Mouse (Mus musculus): ENCODE data around the gene Ccdc9. TPM values are rescaled to one million over a fixed set of nuclear protein-coding genes. Genes with fewer than 3 reads are reported as not detected.

Ccdc9 gene
- polyA plus RNA-seq, 1 experiment from 2014 or later: 22.7 TPM

DNA sequence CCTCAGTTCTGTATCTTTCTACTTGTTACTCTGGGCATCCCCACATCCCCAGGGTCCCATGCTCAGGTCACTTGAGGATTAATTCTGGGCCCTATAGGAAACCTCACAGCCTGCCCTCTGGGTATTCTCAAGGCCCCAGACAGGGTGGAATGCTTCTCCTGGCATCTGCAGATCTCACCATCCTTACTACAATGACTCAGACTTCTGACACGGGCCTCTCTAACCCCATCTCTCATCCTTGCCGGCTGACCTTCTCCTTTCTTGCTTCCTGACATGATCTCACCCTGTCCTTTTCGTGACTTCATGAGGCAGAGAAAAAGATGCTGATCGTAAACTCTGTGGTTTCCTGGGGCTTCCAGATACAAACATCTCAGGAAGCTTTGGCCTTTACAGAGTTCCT lies 32.4 kb downstream of the Ccdc9 start:
- H3K4me1 ChIP-seq (ENCODE audit: insufficient read depth): no peaks in the 10 kb centered on the region
- H3K27ac ChIP-seq (ENCODE audit: low read depth): no peak overlapping the region
- H3K4me2 ChIP-seq: no peak overlapping the region
- 52% methylated on average over 4 of the region's 4 CpGs for WGBS
- no peak for DNase-seq
- no peak for TF ChIP-seq CTCF (IDR thresholded peaks at IDR 0.05; ENCODE audit: low read depth)
- H3K9me3 ChIP-seq (ENCODE audit: low read depth, low read length): no peaks in the 10 kb centered on the region
- no peak overlapping the region for H3K9ac ChIP-seq
- no peak overlapping the region for H3K4me3 ChIP-seq (ENCODE audit: low read depth, low read length)
- no peaks in the 10 kb centered on the region for H3K36me3 ChIP-seq (ENCODE audit: insufficient read depth)
- ATAC-seq (ENCODE audit: insufficient read depth): no peak
- H3K27me3 ChIP-seq (ENCODE audit: insufficient read depth, low read length): no peaks in the 10 kb centered on the region

DNA sequence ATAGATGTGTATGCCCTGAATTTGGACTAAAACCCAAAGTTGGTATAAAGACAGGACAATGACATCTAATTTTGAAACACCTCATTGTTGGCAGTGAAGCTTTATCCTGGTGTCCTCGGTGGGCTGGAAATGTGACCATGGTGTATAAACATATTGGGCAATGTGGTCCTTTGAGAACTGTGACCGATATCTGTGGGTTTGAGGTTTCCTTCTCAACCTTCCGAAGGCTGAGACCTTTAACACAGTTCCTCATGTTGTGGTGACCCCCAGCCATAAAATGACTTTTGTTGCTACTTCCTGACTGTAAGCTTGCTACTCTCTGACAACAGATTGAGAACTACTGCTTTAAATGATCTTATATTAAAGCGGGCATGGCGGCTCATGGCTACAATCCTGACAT lies 35.9 kb downstream of the Ccdc9 start:
- 78% methylated on average over 5 of the region's 5 CpGs for WGBS
- no peaks in the 10 kb centered on the region for H3K9me3 ChIP-seq (ENCODE audit: low read depth, low read length)
- H3K9ac ChIP-seq: no peak overlapping the region
- ATAC-seq (ENCODE audit: insufficient read depth) (no peak), DNase-seq (no peak)
- no peaks in the 10 kb centered on the region for H3K4me1 ChIP-seq (ENCODE audit: insufficient read depth)
- TF ChIP-seq CTCF (IDR thresholded peaks at IDR 0.05; ENCODE audit: low read depth): no peak
- H3K36me3 ChIP-seq (ENCODE audit: insufficient read depth): no peaks in the 10 kb centered on the region
- H3K4me3 ChIP-seq (ENCODE audit: low read depth, low read length): no peak overlapping the region
- no peaks in the 10 kb centered on the region for H3K27me3 ChIP-seq (ENCODE audit: insufficient read depth, low read length)
- no peak overlapping the region for H3K4me2 ChIP-seq
- no peak overlapping the region for H3K27ac ChIP-seq (ENCODE audit: low read depth)

GRCm38 (mm10) chr7:16245958-16246357 lies 40.6 kb downstream of the Ccdc9 start:
- no peaks in the 10 kb centered on the region for H3K9me3 ChIP-seq (ENCODE audit: low read depth, low read length)
- no peaks in the 10 kb centered on the region for H3K4me1 ChIP-seq (ENCODE audit: insufficient read depth)
- TF ChIP-seq CTCF (IDR thresholded peaks at IDR 0.05; ENCODE audit: low read depth): 0 out of 2 replicates have a peak, but pooled peaks have one; percentile 6
- H3K36me3 ChIP-seq (ENCODE audit: insufficient read depth): no peaks in the 10 kb centered on the region
- DNase-seq (no peak), ATAC-seq (ENCODE audit: insufficient read depth) (no peak)
- no peaks in the 10 kb centered on the region for H3K27me3 ChIP-seq (ENCODE audit: insufficient read depth, low read length)
- WGBS: 35% methylated on average over 2 of the region's 4 CpGs
- H3K9ac ChIP-seq: no peak overlapping the region
- no peak overlapping the region for H3K27ac ChIP-seq (ENCODE audit: low read depth)
- no peak overlapping the region for H3K4me3 ChIP-seq (ENCODE audit: low read depth, low read length)
- H3K4me2 ChIP-seq: no peak overlapping the region

- Histone ChIP-seq H3K27me3 (ENCODE audit: insufficient read depth, low read length) (no peaks in the 10 kb centered on the region), H3K27ac (ENCODE audit: low read depth) (no peak within 1 kb of the TSS), H3K9ac (no peak within 1 kb of the TSS), H3K9me3 (ENCODE audit: low read depth, low read length) (no peaks in the 10 kb centered on the region), H3K36me3 (ENCODE audit: insufficient read depth) (no peaks in the 10 kb centered on the region), H3K4me1 (ENCODE audit: insufficient read depth) (no peaks in the 10 kb centered on the region), H3K4me3 (ENCODE audit: low read depth, low read length) (no peak within 1 kb of the TSS), H3K4me2 (no peak within 1 kb of the TSS)
- no peak for DNase-seq
- no peak for TF ChIP-seq CTCF (IDR thresholded peaks at IDR 0.05; ENCODE audit: low read depth)
- no peak for ATAC-seq (ENCODE audit: insufficient read depth)
- 46% methylated on average over 5 of the region's 5 CpGs for WGBS
Measured at GRCm38 (mm10) chr7:16244067-16244466, 42.5 kb downstream of the Ccdc9 start, which contains the start of gene C5ar2. Gene C5ar2, minus strand, starts transcription at chr7:16244154.

- H3K27ac ChIP-seq (ENCODE audit: low read depth): no peak overlapping the region
- no peak for TF ChIP-seq CTCF (IDR thresholded peaks at IDR 0.05; ENCODE audit: low read depth)
- H3K4me1 ChIP-seq (ENCODE audit: insufficient read depth): no peaks in the 10 kb centered on the region
- H3K27me3 ChIP-seq (ENCODE audit: insufficient read depth, low read length): no peaks in the 10 kb centered on the region
- ATAC-seq (ENCODE audit: insufficient read depth) (no peak), DNase-seq (no peak)
- H3K9ac ChIP-seq: no peak overlapping the region
- no peak overlapping the region for H3K4me3 ChIP-seq (ENCODE audit: low read depth, low read length)
- H3K36me3 ChIP-seq (ENCODE audit: insufficient read depth): no peaks in the 10 kb centered on the region
- H3K9me3 ChIP-seq (ENCODE audit: low read depth, low read length): no peaks in the 10 kb centered on the region
- no peak overlapping the region for H3K4me2 ChIP-seq
- 73% methylated on average over 6 of the region's 6 CpGs for WGBS
Measured at GRCm38 (mm10) chr7:16242198-16242597, 44.4 kb downstream of the Ccdc9 start.

- 59% methylated on average over 11 of the region's 11 CpGs for WGBS
- Histone ChIP-seq H3K9ac (no peak overlapping the region), H3K4me1 (ENCODE audit: insufficient read depth) (no peaks in the 10 kb centered on the region), H3K4me2 (no peak overlapping the region), H3K9me3 (ENCODE audit: low read depth, low read length) (no peaks in the 10 kb centered on the region), H3K4me3 (ENCODE audit: low read depth, low read length) (no peak overlapping the region), H3K27ac (ENCODE audit: low read depth) (no peak overlapping the region), H3K36me3 (ENCODE audit: insufficient read depth) (no peaks in the 10 kb centered on the region), H3K27me3 (ENCODE audit: insufficient read depth, low read length) (no peaks in the 10 kb centered on the region)
- DNase-seq (no peak), ATAC-seq (ENCODE audit: insufficient read depth) (no peak)
- TF ChIP-seq CTCF (IDR thresholded peaks at IDR 0.05; ENCODE audit: low read depth): no peak
Measured at GRCm38 (mm10) chr7:16241787-16242186, 44.8 kb downstream of the Ccdc9 start.

DNA sequence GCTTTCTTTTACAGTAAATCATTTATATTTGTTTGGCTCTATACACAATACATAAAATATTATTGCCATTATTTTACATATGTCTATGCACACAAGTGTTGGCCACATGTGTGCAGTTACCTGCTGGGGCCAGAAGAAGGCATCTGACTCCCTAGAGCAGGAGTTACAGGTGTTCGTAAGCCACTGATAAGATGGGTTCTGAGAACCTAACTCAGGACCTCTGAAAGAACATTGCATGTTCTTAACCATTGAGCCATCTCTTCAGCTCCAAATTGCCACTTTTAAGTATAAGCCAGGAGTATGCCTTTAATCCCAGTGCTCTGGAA lies 45.7 kb downstream of the Ccdc9 start:
- H3K27ac ChIP-seq (ENCODE audit: low read depth): no peak overlapping the region
- no peak for TF ChIP-seq CTCF (IDR thresholded peaks at IDR 0.05; ENCODE audit: low read depth)
- no peaks in the 10 kb centered on the region for H3K4me1 ChIP-seq (ENCODE audit: insufficient read depth)
- no peak overlapping the region for H3K4me2 ChIP-seq
- no peak overlapping the region for H3K9ac ChIP-seq
- 90% methylated on average over 1 of the region's 1 CpGs for WGBS
- H3K9me3 ChIP-seq (ENCODE audit: low read depth, low read length): no peaks in the 10 kb centered on the region
- DNase-seq (no peak), ATAC-seq (ENCODE audit: insufficient read depth) (no peak)
- no peaks in the 10 kb centered on the region for H3K36me3 ChIP-seq (ENCODE audit: insufficient read depth)
- H3K4me3 ChIP-seq (ENCODE audit: low read depth, low read length): no peak overlapping the region
- H3K27me3 ChIP-seq (ENCODE audit: insufficient read depth, low read length): no peaks in the 10 kb centered on the region
